Mouse (Mus musculus): ENCODE data around the gene Prima1. TPM values are rescaled to one million over a fixed set of nuclear protein-coding genes. Genes with fewer than 3 reads are reported as not detected.

Gene Prima1
- polyA plus RNA-seq (2015; fragmentation: Nextera tagmentation; extraction: Ambion mirVana): 0.25 and 0.59 TPM in 2 replicates

DNA sequence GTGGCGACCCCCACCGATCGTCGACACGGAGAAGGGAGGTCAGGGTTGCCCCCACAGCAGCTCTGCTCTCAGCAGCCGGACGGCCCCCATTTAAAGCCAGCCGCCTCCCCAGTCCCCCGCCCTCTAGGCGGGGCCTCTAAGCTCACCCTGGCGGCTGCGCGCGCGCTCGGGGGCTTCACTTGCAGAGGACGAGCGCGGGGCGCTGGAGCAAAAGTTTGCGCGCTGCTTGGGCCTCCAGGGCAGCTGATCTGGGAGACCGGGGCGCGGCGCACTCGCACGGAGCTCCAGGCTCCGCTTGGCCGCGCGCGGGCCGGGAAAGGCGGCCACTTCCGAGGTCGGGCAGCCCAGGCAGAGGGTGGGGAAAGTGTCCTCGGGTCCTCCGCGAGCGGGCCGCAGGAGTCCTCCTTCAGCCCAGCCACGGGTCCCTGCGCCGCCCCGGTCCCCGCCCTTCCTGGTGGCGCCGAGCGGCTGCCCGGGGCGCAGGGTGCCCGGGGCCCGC, at the start of gene Prima1:
Gene Prima1 (minus strand): TSS at position 68 of the 499 bp plus-strand sequence.
- 0% methylated on average over 53 of the region's 54 CpGs for WGBS
- peak within 1 kb of the TSS; percentile 85 for H3K27ac ChIP-seq
- H3K4me3 ChIP-seq: peak within 1 kb of the TSS; percentile 71
- peaks cover 12% of the 10 kb centered on the region for H3K4me1 ChIP-seq
- H3K9me3 ChIP-seq: no peaks in the 10 kb centered on the region
- peaks cover 51% of the 10 kb centered on the region for H3K27me3 ChIP-seq
- ATAC-seq (ENCODE audit: insufficient number of reproducible peaks, insufficient read depth, low FRiP score, low TSS enrichment, low read depth): peak; percentile 41
- peak within 1 kb of the TSS; percentile 83 for H3K9ac ChIP-seq
- no peaks in the 10 kb centered on the region for H3K36me3 ChIP-seq
- H3K4me2 ChIP-seq: peak within 1 kb of the TSS; percentile 88

GRCm38 (mm10) chr12:103287276-103287675, 45.3 kb upstream of the Prima1 start:
- Histone ChIP-seq H3K27ac (no peak overlapping the region), H3K9me3 (no peaks in the 10 kb centered on the region), H3K36me3 (no peaks in the 10 kb centered on the region), H3K27me3 (no peaks in the 10 kb centered on the region), H3K4me3 (no peak overlapping the region), H3K4me1 (no peaks in the 10 kb centered on the region), H3K9ac (no peak overlapping the region), H3K4me2 (no peak overlapping the region)
- WGBS: 58% methylated on average over 4 of the region's 4 CpGs
- ATAC-seq (ENCODE audit: insufficient number of reproducible peaks, insufficient read depth, low FRiP score, low TSS enrichment, low read depth): no peak

GRCm38 (mm10) chr12:103283411-103283810, 41.5 kb upstream of the Prima1 start:
- Histone ChIP-seq H3K27ac (no peak overlapping the region), H3K36me3 (no peaks in the 10 kb centered on the region), H3K9ac (no peak overlapping the region), H3K9me3 (no peaks in the 10 kb centered on the region), H3K4me2 (no peak overlapping the region), H3K27me3 (no peaks in the 10 kb centered on the region), H3K4me1 (no peaks in the 10 kb centered on the region), H3K4me3 (no peak overlapping the region)
- WGBS: 79% methylated on average over 3 of the region's 3 CpGs
- no peak for ATAC-seq (ENCODE audit: insufficient number of reproducible peaks, insufficient read depth, low FRiP score, low TSS enrichment, low read depth)

DNA sequence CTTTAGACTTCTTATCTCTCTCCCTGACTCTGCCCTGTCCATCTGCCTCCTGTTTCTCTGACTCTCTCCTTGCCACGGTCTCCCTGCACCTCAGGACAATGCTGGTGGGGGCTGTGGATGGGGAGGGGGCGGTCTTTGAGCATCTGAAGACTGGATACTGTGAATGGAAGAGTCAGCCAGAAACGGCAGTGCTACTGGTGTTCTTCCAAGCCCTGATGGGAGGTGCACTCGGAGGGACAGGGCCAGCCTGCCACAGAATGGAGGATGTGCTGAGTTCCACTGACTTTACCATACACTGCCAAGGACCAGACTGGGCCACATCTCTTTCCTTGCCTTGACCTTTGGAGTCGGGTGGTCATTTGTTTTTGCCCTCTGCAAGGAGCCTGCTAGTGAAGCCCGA, 41.0 kb upstream of the Prima1 start:
- no peak overlapping the region for H3K4me2 ChIP-seq
- no peaks in the 10 kb centered on the region for H3K36me3 ChIP-seq
- H3K9ac ChIP-seq: no peak overlapping the region
- no peaks in the 10 kb centered on the region for H3K27me3 ChIP-seq
- no peaks in the 10 kb centered on the region for H3K4me1 ChIP-seq
- ATAC-seq (ENCODE audit: insufficient number of reproducible peaks, insufficient read depth, low FRiP score, low TSS enrichment, low read depth): no peak
- 0 out of 2 replicates have a peak, but pooled peaks cover 4% of the 10 kb centered on the region for H3K9me3 ChIP-seq
- no peak overlapping the region for H3K4me3 ChIP-seq
- 68% methylated on average over 6 of the region's 6 CpGs for WGBS
- H3K27ac ChIP-seq: no peak overlapping the region

DNA sequence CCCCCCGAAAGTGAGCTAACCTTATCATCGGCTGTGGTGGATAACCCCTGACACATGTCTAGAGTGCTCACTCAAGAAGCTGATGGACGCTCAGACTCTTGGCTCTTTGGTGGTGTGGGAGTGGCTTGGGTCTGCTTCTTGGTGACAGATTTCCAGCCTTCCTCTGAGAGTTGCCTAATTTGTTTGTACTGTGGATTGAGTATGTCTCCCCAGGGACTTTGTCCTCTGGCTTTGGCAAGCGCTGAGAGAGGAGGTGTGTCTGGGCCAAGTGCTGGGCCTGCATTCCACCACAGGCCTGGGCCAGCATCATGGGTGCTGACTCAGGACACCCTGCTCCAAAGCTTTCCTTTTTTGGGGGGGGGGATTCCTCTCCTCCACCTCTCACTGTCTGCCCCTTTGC, 40.0 kb upstream of the Prima1 start:
- Histone ChIP-seq H3K4me1 (no peaks in the 10 kb centered on the region), H3K27me3 (no peaks in the 10 kb centered on the region), H3K9ac (no peak overlapping the region), H3K4me3 (no peak overlapping the region), H3K27ac (no peak overlapping the region), H3K36me3 (no peaks in the 10 kb centered on the region), H3K9me3 (0 out of 2 replicates have a peak, but pooled peaks cover 7% of the 10 kb centered on the region), H3K4me2 (no peak overlapping the region)
- 60% methylated on average over 4 of the region's 4 CpGs for WGBS
- no peak for ATAC-seq (ENCODE audit: insufficient number of reproducible peaks, insufficient read depth, low FRiP score, low TSS enrichment, low read depth)

DNA sequence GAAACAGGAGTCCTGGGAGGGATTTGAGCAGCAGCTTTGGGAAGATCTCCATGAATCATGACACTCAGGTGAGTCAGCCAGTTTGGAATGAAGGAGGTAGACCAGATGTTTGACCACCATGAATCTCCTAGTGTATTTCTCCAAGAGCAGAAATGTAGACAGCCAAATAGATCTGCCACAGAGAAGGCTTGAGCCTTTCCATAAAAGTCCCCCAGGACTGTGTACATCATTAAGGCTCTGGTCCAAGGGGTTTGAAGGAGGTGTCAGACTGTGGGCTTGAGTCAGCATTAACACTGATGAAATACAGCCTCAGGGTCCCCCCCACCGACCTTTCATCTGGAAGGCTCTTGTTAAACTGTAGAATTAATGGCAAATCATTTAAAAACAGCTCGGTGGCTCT, 39.5 kb upstream of the Prima1 start:
- H3K4me2 ChIP-seq: no peak overlapping the region
- 0 out of 2 replicates have a peak, but pooled peaks cover 7% of the 10 kb centered on the region for H3K9me3 ChIP-seq
- H3K27ac ChIP-seq: no peak overlapping the region
- H3K36me3 ChIP-seq: no peaks in the 10 kb centered on the region
- H3K9ac ChIP-seq: no peak overlapping the region
- H3K4me3 ChIP-seq: no peak overlapping the region
- 60% methylated on average over 2 of the region's 2 CpGs for WGBS
- H3K4me1 ChIP-seq: no peaks in the 10 kb centered on the region
- no peaks in the 10 kb centered on the region for H3K27me3 ChIP-seq
- no peak for ATAC-seq (ENCODE audit: insufficient number of reproducible peaks, insufficient read depth, low FRiP score, low TSS enrichment, low read depth)

GRCm38 (mm10) chr12:103276422-103276821, 34.5 kb upstream of the Prima1 start:
- H3K9ac ChIP-seq: no peak overlapping the region
- 0 out of 2 replicates have a peak, but pooled peaks cover 7% of the 10 kb centered on the region for H3K9me3 ChIP-seq

DNA sequence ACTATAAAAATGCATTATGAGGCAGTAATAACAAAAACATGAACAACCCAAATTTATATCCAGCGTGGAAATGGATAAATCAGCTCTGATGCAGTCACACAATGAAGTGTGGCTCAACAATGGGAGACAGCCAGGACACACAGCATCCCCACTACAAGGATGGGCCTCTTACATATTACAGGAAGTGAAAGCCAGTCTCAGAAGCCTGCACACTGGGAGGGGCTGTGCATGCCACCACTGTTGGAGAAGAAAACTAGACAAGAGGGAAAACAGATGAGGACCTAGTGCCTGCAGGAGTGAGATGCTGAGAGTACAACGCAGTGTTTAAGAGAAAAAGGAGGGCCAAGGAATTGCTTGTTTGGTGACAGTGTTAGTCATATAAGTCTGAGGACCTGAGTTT, 31.8 kb upstream of the Prima1 start:
- no peak overlapping the region for H3K4me2 ChIP-seq
- H3K27ac ChIP-seq: no peak overlapping the region
- H3K4me3 ChIP-seq: no peak overlapping the region
- H3K36me3 ChIP-seq: no peaks in the 10 kb centered on the region
- no peaks in the 10 kb centered on the region for H3K27me3 ChIP-seq
- 87% methylated on average over 2 of the region's 2 CpGs for WGBS
- no peak overlapping the region for H3K9ac ChIP-seq
- 0 out of 2 replicates have a peak, but pooled peaks cover 7% of the 10 kb centered on the region for H3K9me3 ChIP-seq
- ATAC-seq (ENCODE audit: insufficient number of reproducible peaks, insufficient read depth, low FRiP score, low TSS enrichment, low read depth): no peak
- H3K4me1 ChIP-seq: no peaks in the 10 kb centered on the region

More at GRCm38 (mm10) chr12:103276422-103276821, 34.5 kb upstream of the Prima1 start:
- no peak overlapping the region for H3K4me3 ChIP-seq
- no peak overlapping the region for H3K4me2 ChIP-seq
- no peaks in the 10 kb centered on the region for H3K36me3 ChIP-seq
- WGBS: 74% methylated on average over 4 of the region's 4 CpGs
- H3K4me1 ChIP-seq: no peaks in the 10 kb centered on the region
- ATAC-seq (ENCODE audit: insufficient number of reproducible peaks, insufficient read depth, low FRiP score, low TSS enrichment, low read depth): no peak
- H3K27me3 ChIP-seq: no peaks in the 10 kb centered on the region
- no peak overlapping the region for H3K27ac ChIP-seq

- 62% methylated on average over 6 of the region's 6 CpGs for WGBS
- ATAC-seq (ENCODE audit: insufficient number of reproducible peaks, insufficient read depth, low FRiP score, low TSS enrichment, low read depth): no peak
- Histone ChIP-seq H3K4me2 (no peak overlapping the region), H3K36me3 (no peaks in the 10 kb centered on the region), H3K9me3 (0 out of 2 replicates have a peak, but pooled peaks cover 4% of the 10 kb centered on the region), H3K4me3 (no peak overlapping the region), H3K27me3 (no peaks in the 10 kb centered on the region), H3K27ac (no peak overlapping the region), H3K4me1 (no peaks in the 10 kb centered on the region), H3K9ac (no peak overlapping the region)
Measured at GRCm38 (mm10) chr12:103273051-103273450, 31.1 kb upstream of the Prima1 start.

DNA sequence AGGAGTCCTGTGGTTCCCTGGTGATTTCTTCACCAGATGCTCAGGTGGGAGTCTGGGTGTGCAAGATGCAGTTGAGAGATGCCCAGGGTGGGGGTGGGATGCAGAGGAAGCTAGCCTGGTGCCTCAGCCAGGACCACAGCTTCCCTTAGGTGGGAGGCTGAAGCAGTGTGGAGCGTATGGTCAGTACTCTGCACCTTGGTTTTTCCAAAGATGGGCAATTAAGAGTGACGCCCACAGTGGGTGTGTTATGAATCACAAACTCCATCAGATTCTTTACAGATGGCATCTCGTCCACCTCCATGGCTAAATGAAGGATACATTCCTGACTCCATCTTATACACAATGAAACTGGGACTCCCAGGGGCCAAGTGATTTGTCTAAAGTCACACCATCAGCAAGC, 30.2 kb upstream of the Prima1 start:
- H3K4me1 ChIP-seq: no peaks in the 10 kb centered on the region
- no peaks in the 10 kb centered on the region for H3K9me3 ChIP-seq
- 84% methylated on average over 3 of the region's 3 CpGs for WGBS
- no peak overlapping the region for H3K4me3 ChIP-seq
- no peak overlapping the region for H3K4me2 ChIP-seq
- H3K27ac ChIP-seq: no peak overlapping the region
- no peaks in the 10 kb centered on the region for H3K27me3 ChIP-seq
- H3K36me3 ChIP-seq: no peaks in the 10 kb centered on the region
- no peak overlapping the region for H3K9ac ChIP-seq
- no peak for ATAC-seq (ENCODE audit: insufficient number of reproducible peaks, insufficient read depth, low FRiP score, low TSS enrichment, low read depth)

DNA sequence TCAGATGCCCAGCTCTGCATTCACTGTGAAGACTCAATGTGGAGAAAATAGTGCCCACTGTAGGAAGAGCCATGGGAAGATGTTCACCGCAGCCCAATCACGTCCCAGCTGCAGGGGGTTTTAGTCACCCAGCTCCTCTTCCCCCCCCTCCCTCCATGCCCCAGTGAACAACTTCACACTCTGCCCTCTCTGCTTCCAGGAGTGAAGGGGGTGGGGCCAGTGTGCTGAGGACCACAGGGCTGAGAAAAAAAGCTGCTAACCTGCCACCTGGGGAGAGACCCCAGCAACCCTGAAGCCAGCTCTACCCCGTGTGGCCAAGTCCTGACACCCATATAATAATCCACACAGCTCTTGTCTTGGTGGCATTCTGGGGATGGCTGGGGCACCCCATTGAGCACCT, 24.7 kb upstream of the Prima1 start:
- 37% methylated on average over 3 of the region's 3 CpGs for WGBS
- no peak overlapping the region for H3K9ac ChIP-seq
- no peak overlapping the region for H3K4me3 ChIP-seq
- no peaks in the 10 kb centered on the region for H3K36me3 ChIP-seq
- no peaks in the 10 kb centered on the region for H3K9me3 ChIP-seq
- ATAC-seq (ENCODE audit: insufficient number of reproducible peaks, insufficient read depth, low FRiP score, low TSS enrichment, low read depth): no peak
- H3K4me1 ChIP-seq: no peaks in the 10 kb centered on the region
- no peak overlapping the region for H3K4me2 ChIP-seq
- no peak overlapping the region for H3K27ac ChIP-seq
- no peaks in the 10 kb centered on the region for H3K27me3 ChIP-seq

DNA sequence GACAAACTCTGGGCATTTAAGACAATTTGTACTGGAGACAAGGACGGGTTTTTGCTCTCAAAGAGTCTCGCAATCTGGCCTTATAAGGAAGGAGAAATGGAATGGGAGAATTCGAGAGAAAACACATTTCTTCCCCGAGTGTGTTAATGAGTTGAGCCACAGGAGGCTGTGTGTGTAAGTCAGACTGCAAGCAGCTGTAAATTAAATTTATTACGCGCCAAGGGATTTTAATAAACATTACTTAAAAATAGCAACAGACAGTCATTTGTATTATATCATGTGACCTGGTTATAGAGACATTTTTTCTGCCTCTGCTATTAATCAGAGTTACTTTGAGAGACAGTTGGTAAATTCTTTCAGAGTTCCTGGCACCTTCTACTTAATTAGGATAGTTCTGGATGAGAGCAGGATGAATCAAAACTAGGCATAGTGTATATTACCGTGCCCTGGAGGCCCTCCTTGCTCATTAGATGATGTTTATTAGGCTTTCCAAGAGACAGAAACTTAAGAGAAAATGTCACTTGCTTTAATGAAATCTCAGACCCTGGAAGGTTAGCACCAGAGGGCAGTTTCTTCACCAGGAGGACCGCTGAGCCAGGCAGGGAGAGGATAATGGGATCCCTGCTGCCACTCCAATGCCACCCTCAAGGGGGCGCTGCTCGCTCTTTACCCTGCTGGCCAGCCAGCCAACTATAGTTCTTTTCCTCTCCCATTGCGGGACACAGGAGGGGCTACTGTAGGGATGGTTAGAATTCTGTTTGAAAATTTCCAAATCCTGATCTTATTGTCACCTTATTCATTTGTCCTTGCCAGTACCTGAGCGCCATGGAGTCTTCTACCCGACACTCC, 20.3 kb upstream of the Prima1 start:
- no peak for ATAC-seq (ENCODE audit: insufficient number of reproducible peaks, insufficient read depth, low FRiP score, low TSS enrichment, low read depth)
- WGBS: 61% methylated on average over 13 of the region's 13 CpGs

More for the DNA sequence above, 20.3 kb upstream of the Prima1 start:
- no peak overlapping the region for H3K27ac ChIP-seq
- H3K4me2 ChIP-seq: no peak overlapping the region
- no peak overlapping the region for H3K4me3 ChIP-seq
- H3K9me3 ChIP-seq: no peaks in the 10 kb centered on the region
- H3K27me3 ChIP-seq: no peaks in the 10 kb centered on the region
- no peaks in the 10 kb centered on the region for H3K4me1 ChIP-seq
- H3K9ac ChIP-seq: no peak overlapping the region
- no peaks in the 10 kb centered on the region for H3K36me3 ChIP-seq
